Mouse (Mus musculus): ENCODE measurements at regions not wholly inside any gene's neighbourhood (a gene's known extent, or its start where the extent isn't known, plus 50 kb on each side); places are given as distances from the start of the nearest gene placed in this dataset.

DNA sequence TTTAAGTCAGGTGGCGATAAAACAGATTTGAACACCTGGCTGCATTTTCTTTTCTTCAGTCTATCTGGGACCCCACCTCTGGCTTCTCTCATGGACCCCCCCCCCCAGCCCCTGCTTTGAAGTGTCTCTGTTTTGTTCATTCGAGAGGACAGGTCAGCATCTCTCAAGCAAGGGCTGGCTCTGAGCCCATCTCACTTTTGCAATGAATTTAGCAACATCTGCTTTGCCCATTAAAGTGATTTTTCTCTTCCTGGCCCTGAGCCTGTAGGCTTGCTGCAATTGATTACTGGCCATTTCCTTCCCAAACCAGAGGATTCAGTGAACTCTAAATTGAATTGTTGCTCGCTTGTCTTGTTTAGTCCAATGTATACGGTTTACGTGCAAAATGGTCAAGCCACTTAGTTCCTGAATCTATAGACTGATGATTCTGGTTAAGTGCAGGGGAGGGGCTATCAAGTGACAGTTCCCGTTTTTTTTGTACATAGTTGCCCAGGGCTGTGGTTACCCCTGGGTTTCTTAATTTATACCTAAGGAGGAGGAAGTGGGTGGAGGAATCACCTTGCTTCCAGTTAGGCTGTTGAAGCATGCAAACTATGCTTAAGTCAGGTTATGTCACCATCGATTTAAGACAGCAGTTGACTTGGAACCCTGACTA is 146.3 kb downstream of the Pten start:
- H3K27ac ChIP-seq (ENCODE audit: insufficient read depth, low read depth, low read length), result no peak overlapping the region
- H3K36me3 ChIP-seq (ENCODE audit: control insufficient read depth, insufficient read depth, low read length), result no peaks in the 10 kb centered on the region
- TF ChIP-seq POLR2A (IDR thresholded peaks at IDR 0.05; ENCODE audit: low read depth, low read length) (no peak), CTCF (conservative IDR thresholded peaks at IDR 0.05; ENCODE audit: insufficient read depth, insufficient read length, low read depth, low read length) (no peak)
- 48% methylated on average over 7 of the region's 7 CpGs for WGBS
- DNase-seq, result peak; percentile 14
- H3K27me3 ChIP-seq (replicated peaks; ENCODE audit: control insufficient read depth, insufficient read depth, low read length), result no peaks in the 10 kb centered on the region
- no peak overlapping the region for H3K4me3 ChIP-seq (ENCODE audit: insufficient read depth, low read depth, low read length)
- no peaks in the 10 kb centered on the region for H3K4me1 ChIP-seq (ENCODE audit: control insufficient read depth, insufficient read depth, low read length)

- WGBS, result 67% methylated on average over 7 of the region's 7 CpGs
- no peak for TF ChIP-seq CTCF (conservative IDR thresholded peaks at IDR 0.05; ENCODE audit: insufficient read depth, insufficient read length, low read depth, low read length)
- TF ChIP-seq POLR2A (IDR thresholded peaks at IDR 0.05; ENCODE audit: low read depth, low read length), result no peak
- Histone ChIP-seq H3K4me3 (ENCODE audit: insufficient read depth, low read depth, low read length) (no peak overlapping the region), H3K36me3 (ENCODE audit: control insufficient read depth, insufficient read depth, low read length) (no peaks in the 10 kb centered on the region), H3K27ac (ENCODE audit: insufficient read depth, low read depth, low read length) (no peak overlapping the region), H3K4me1 (ENCODE audit: control insufficient read depth, insufficient read depth, low read length) (no peaks in the 10 kb centered on the region), H3K27me3 (replicated peaks; ENCODE audit: control insufficient read depth, insufficient read depth, low read length) (no peaks in the 10 kb centered on the region)
- DNase-seq, result no peak
These were observed 147.2 kb downstream of the Pten start for GRCm38 (mm10) chr19:32904517-32904916.

GRCm38 (mm10) chr19:32905901-32906431 is 148.7 kb downstream of the Pten start:
- Histone ChIP-seq H3K27ac (ENCODE audit: insufficient read depth, low read depth, low read length) (no peak overlapping the region), H3K4me1 (ENCODE audit: control insufficient read depth, insufficient read depth, low read length) (no peaks in the 10 kb centered on the region), H3K4me3 (ENCODE audit: insufficient read depth, low read depth, low read length) (no peak overlapping the region), H3K27me3 (replicated peaks; ENCODE audit: control insufficient read depth, insufficient read depth, low read length) (no peaks in the 10 kb centered on the region), H3K36me3 (ENCODE audit: control insufficient read depth, insufficient read depth, low read length) (no peaks in the 10 kb centered on the region)
- TF ChIP-seq CTCF (conservative IDR thresholded peaks at IDR 0.05; ENCODE audit: insufficient read depth, insufficient read length, low read depth, low read length) (no peak), POLR2A (IDR thresholded peaks at IDR 0.05; ENCODE audit: low read depth, low read length) (no peak)
- DNase-seq, result peak; percentile 13
- 52% methylated on average over 8 of the region's 8 CpGs for WGBS

DNA sequence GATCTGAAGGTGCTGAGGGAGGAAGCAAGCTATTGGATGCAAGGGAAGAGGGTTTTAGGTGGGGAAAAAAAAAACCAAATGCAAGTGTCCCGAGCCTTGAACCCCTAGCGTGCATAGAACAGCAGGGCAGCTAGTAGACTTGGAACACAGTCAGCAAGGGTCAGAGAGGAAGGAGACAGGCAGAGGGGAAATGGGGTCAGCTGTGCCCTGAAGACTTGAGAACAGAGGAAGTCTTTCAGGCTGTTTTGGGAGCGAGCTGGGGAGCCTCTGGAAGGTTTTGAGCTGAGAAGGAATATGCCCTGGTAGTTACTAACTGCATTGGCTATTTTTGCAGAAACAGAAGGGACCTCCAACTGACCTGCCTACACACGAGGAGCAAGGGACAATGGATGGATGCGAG is 149.5 kb downstream of the Pten start:
- H3K27ac ChIP-seq (ENCODE audit: insufficient read depth, low read depth, low read length), result no peak overlapping the region
- H3K27me3 ChIP-seq (replicated peaks; ENCODE audit: control insufficient read depth, insufficient read depth, low read length), result no peaks in the 10 kb centered on the region
- no peak for TF ChIP-seq CTCF (conservative IDR thresholded peaks at IDR 0.05; ENCODE audit: insufficient read depth, insufficient read length, low read depth, low read length)
- TF ChIP-seq POLR2A (IDR thresholded peaks at IDR 0.05; ENCODE audit: low read depth, low read length), result no peak
- no peaks in the 10 kb centered on the region for H3K4me1 ChIP-seq (ENCODE audit: control insufficient read depth, insufficient read depth, low read length)
- H3K36me3 ChIP-seq (ENCODE audit: control insufficient read depth, insufficient read depth, low read length), result no peaks in the 10 kb centered on the region
- no peak overlapping the region for H3K4me3 ChIP-seq (ENCODE audit: insufficient read depth, low read depth, low read length)
- peak; percentile 28 for DNase-seq
- WGBS, result 72% methylated on average over 5 of the region's 5 CpGs

- Histone ChIP-seq H3K4me3 (ENCODE audit: insufficient read depth, low read depth, low read length) (no peak overlapping the region), H3K4me1 (ENCODE audit: control insufficient read depth, insufficient read depth, low read length) (no peaks in the 10 kb centered on the region), H3K27me3 (replicated peaks; ENCODE audit: control insufficient read depth, insufficient read depth, low read length) (no peaks in the 10 kb centered on the region), H3K36me3 (ENCODE audit: control insufficient read depth, insufficient read depth, low read length) (no peaks in the 10 kb centered on the region), H3K27ac (ENCODE audit: insufficient read depth, low read depth, low read length) (no peak overlapping the region)
- no peak for DNase-seq
- TF ChIP-seq CTCF (conservative IDR thresholded peaks at IDR 0.05; ENCODE audit: insufficient read depth, insufficient read length, low read depth, low read length), result no peak
- TF ChIP-seq POLR2A (IDR thresholded peaks at IDR 0.05; ENCODE audit: low read depth, low read length), result no peak
- 89% methylated on average over 4 of the region's 4 CpGs for WGBS
These were observed 152.8 kb downstream of the Pten start for GRCm38 (mm10) chr19:32910050-32910462.

GRCm38 (mm10) chr19:32912323-32912722 is 155.0 kb downstream of the Pten start:
- no peaks in the 10 kb centered on the region for H3K4me1 ChIP-seq (ENCODE audit: control insufficient read depth, insufficient read depth, low read length)
- no peaks in the 10 kb centered on the region for H3K27me3 ChIP-seq (replicated peaks; ENCODE audit: control insufficient read depth, insufficient read depth, low read length)
- 93% methylated on average over 3 of the region's 3 CpGs for WGBS
- DNase-seq, result no peak
- H3K36me3 ChIP-seq (ENCODE audit: control insufficient read depth, insufficient read depth, low read length), result no peaks in the 10 kb centered on the region
- TF ChIP-seq POLR2A (IDR thresholded peaks at IDR 0.05; ENCODE audit: low read depth, low read length) (no peak), CTCF (conservative IDR thresholded peaks at IDR 0.05; ENCODE audit: insufficient read depth, insufficient read length, low read depth, low read length) (no peak)
- H3K27ac ChIP-seq (ENCODE audit: insufficient read depth, low read depth, low read length), result no peak overlapping the region
- H3K4me3 ChIP-seq (ENCODE audit: insufficient read depth, low read depth, low read length), result no peak overlapping the region

DNA sequence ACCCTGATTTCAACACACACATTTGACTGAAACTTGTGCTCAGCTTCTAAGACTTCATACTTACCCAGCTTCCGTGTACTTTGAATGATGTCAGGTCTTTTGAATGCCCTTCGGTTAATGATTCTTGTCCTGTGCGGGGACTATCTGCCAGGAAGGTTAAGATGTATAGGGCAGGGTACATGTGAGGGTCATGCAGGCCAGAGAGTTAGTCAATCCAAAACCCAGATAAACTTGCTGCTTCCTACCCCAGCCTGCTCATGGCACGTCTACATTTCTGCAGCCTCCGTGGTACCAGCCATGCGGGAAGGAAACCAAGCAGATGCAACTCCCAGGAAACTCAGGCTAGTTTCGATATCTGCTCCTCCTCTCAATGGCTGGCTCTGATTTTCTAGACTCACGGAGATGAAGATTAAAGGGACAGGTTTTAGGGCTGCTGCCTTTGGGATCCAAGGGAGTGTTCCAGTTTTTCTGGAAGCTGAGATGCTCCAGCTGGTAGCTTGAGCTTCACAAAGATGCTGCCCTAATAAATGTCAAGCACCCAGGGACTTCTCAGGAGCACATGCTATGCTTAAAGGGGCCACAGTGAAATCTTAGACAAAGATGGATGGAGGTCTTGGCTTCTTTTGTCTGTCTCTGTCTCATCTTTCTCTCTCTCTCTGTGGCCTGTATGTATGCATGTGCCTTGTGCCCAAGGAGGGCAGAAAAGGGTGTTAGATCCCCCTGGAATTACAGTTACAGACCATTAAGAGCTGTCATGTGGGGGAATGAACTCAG is 159.4 kb downstream of the Pten start:
- no peaks in the 10 kb centered on the region for H3K36me3 ChIP-seq (ENCODE audit: control insufficient read depth, insufficient read depth, low read length)
- DNase-seq, result no peak
- H3K27me3 ChIP-seq (replicated peaks; ENCODE audit: control insufficient read depth, insufficient read depth, low read length), result no peaks in the 10 kb centered on the region
- no peaks in the 10 kb centered on the region for H3K4me1 ChIP-seq (ENCODE audit: control insufficient read depth, insufficient read depth, low read length)
- no peak overlapping the region for H3K27ac ChIP-seq (ENCODE audit: insufficient read depth, low read depth, low read length)
- TF ChIP-seq CTCF (conservative IDR thresholded peaks at IDR 0.05; ENCODE audit: insufficient read depth, insufficient read length, low read depth, low read length), result no peak
- no peak for TF ChIP-seq POLR2A (IDR thresholded peaks at IDR 0.05; ENCODE audit: low read depth, low read length)
- 42% methylated on average over 8 of the region's 8 CpGs for WGBS
- H3K4me3 ChIP-seq (ENCODE audit: insufficient read depth, low read depth, low read length), result no peak overlapping the region
